ENCODE assay signal across 52 mouse cellular contexts in the genomic region with DNA sequence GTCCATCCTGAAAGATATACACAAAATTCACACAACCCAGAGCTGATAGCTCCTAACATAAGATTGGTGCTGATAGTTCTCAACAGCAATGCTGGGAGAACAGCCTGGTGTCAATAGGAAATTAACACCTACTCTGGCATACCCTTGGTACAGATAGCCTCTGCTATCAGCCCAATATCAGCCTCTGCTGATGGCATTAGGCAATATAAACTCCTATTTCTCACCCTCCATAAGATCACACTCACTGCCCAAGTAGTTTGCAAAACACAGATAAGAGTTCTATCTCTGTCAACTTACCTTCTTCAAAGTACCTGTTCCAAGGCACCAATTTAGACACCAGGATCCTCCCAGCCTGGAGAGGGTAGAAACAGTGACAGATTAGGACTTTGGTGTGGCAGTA. TPM values are rescaled to one million over a fixed set of nuclear protein-coding genes. Genes with fewer than 3 reads are reported as not detected.
"Had no signal": no experiment of that assay in that cellular context is flagged by ENCODE, and none has a peak within 500 bp of the region (broad histone marks: within the 10 kb centered on the region; RNA-seq: fewer than 3 reads in every experiment).

No protein-coding gene starts in this region.

- DNase-seq: heart, postnatal 10 days; heart, postnatal 14 days; heart, postnatal 36 days; heart, postnatal 4 days; kidney, adult 11 months; kidney, adult 18-20 months; kidney, adult 2 months; kidney, adult 8-10 months; kidney, adult 9 months; kidney, postnatal 10 days; kidney, postnatal 14 days; kidney, postnatal 25 days; kidney, postnatal 36 days; kidney, postnatal 4 days; layer of hippocampus, adult 9-11 months; layer of hippocampus, postnatal 36 days had no signal

- H3K4me3 ChIP-seq: heart, embryonic 10.5 days; heart, embryonic 12.5 days; heart, embryonic 13.5 days; heart, embryonic 15.5 days; hindbrain, embryonic 10.5 days; hindbrain, embryonic 12.5 days; hindbrain, embryonic 13.5 days; hindbrain, embryonic 15.5 days; intestine, embryonic 15.5 days; kidney, embryonic 15.5 days; layer of hippocampus, adult 2 months; left cerebral cortex, adult 2 months had no signal

- H3K4me1 ChIP-seq: heart, embryonic 10.5 days; heart, embryonic 12.5 days; heart, embryonic 13.5 days; heart, embryonic 15.5 days; hindbrain, embryonic 10.5 days; hindbrain, embryonic 12.5 days; hindbrain, embryonic 13.5 days; hindbrain, embryonic 15.5 days; intestine, embryonic 15.5 days; kidney, embryonic 15.5 days had no signal

- H3K27ac ChIP-seq: heart, embryonic 10.5 days; heart, embryonic 13.5 days; heart, embryonic 15.5 days; hindbrain, embryonic 10.5 days; hindbrain, embryonic 12.5 days; hindbrain, embryonic 13.5 days; hindbrain, embryonic 14.5 days; hindbrain, embryonic 15.5 days; hindbrain, postnatal 0 days; intestine, embryonic 15.5 days; kidney, embryonic 15.5 days; kidney, postnatal 0 days; layer of hippocampus, adult 2 months; left cerebral cortex, adult 2 months had no signal

- H3K36me3 ChIP-seq: heart, embryonic 10.5 days; heart, embryonic 12.5 days; heart, embryonic 13.5 days; heart, embryonic 15.5 days; hindbrain, embryonic 10.5 days; hindbrain, embryonic 12.5 days; hindbrain, embryonic 13.5 days; hindbrain, embryonic 15.5 days; intestine, embryonic 15.5 days; kidney, embryonic 15.5 days had no signal

- H3K9ac ChIP-seq: heart, embryonic 12.5 days; heart, embryonic 13.5 days; heart, embryonic 15.5 days; hindbrain, embryonic 12.5 days; hindbrain, embryonic 13.5 days; hindbrain, embryonic 14.5 days; hindbrain, embryonic 15.5 days; intestine, embryonic 15.5 days; kidney, embryonic 15.5 days had no signal

- H3K9me3 ChIP-seq: intestine, embryonic 15.5 days had no signal

- H3K27me3 ChIP-seq: heart, embryonic 12.5 days; heart, embryonic 13.5 days; heart, embryonic 15.5 days; hindbrain, embryonic 12.5 days; hindbrain, embryonic 13.5 days; hindbrain, embryonic 15.5 days; intestine, embryonic 15.5 days; kidney, embryonic 15.5 days had no signal

RNA-seq across cellular contexts. Expression of a gene that starts 56.3 kb away (rescaled TPM):
- total RNA-seq: heart, postnatal 10 days; heart, postnatal 14 days; heart, postnatal 25 days; heart, postnatal 36 days; heart, postnatal 4 days; hematopoietic stem cell, adult 5-6 weeks; hindbrain, postnatal 0 days; layer of hippocampus, adult 18-20 months; layer of hippocampus, adult 2 months; layer of hippocampus, adult 8-10 months; layer of hippocampus, postnatal 10 days; layer of hippocampus, postnatal 14 days; layer of hippocampus, postnatal 25 days; layer of hippocampus, postnatal 36 days; left cerebral cortex, adult 18-20 months; left cerebral cortex, adult 2 months had no signal
- polyA plus RNA-seq: heart, embryonic 10.5 days; heart, embryonic 11.5 days; heart, embryonic 12.5 days; heart, embryonic 13.5 days; heart, embryonic 14.5 days; heart, embryonic 15.5 days; heart, embryonic 16.5 days; heart, postnatal 0 days; hindbrain, embryonic 10.5 days; hindbrain, embryonic 11.5 days; hindbrain, embryonic 12.5 days; hindbrain, embryonic 13.5 days; hindbrain, embryonic 14.5 days; hindbrain, embryonic 15.5 days; hindbrain, embryonic 16.5 days; hindbrain, postnatal 0 days; inflammation-experienced regulatory T-cells, adult 6 months; intestine, embryonic 14.5 days; intestine, embryonic 15.5 days; intestine, embryonic 16.5 days; intestine, postnatal 0 days; kidney, adult 2 months; kidney, embryonic 14.5 days; kidney, embryonic 15.5 days; kidney, embryonic 16.5 days; kidney, postnatal 0 days; large intestine, adult 2 months had no signal
